Mouse (Mus musculus) MN1 (cell line): Measurements from ENCODE around the gene Nabp1.
"Not testable (repeated sequence)": the region's sequence is repeated elsewhere in the genome, so short reads cannot be mapped to it uniquely, and the experiment has no call there.

Experiments used
- DNase-seq: peaks from one replicate; pipeline ENCODE4 v3.0.0-alpha.2; 2016; ENCODE audit warnings: low spot score

Nabp1 gene

DNA sequence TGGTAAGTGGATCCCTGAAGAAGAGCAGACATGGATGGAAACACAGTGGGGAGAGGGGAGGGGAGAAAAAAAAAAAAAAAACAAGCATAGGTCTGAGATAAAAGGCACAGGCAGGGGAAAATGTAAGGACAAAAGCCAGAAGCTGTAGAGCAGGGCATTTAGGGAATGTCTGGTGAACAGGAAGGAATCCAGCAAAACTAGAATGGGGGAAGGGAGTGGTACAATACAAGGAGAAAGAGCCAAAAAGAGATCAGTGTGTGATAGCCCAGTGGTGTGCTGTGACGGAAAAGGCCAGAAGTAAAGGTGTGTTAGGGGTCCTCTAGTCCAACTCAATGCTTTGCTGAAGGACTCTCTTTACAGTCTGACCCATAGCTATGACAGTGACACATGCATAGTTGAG is 8.1 kb upstream of the Nabp1 start:
- no peak for DNase-seq

GRCm38 (mm10) chr1:51480386-51480785 is 2.2 kb upstream of the Nabp1 start:
- DNase-seq, result no peak

GRCm38 (mm10) chr1:51479691-51480090 is 1.5 kb upstream of the Nabp1 start:
- no peak for DNase-seq

GRCm38 (mm10) chr1:51479027-51479329 is 753 bp upstream of the Nabp1 start:
- DNase-seq, result no peak

- no peak for DNase-seq
These were observed 556 bp downstream of the Nabp1 start for GRCm38 (mm10) chr1:51477656-51478081.

- no peak for DNase-seq
These were observed 1.8 kb downstream of the Nabp1 start for GRCm38 (mm10) chr1:51476405-51476804.

- no peak for DNase-seq
These were observed 10.1 kb downstream of the Nabp1 start for GRCm38 (mm10) chr1:51468077-51468476.

DNA sequence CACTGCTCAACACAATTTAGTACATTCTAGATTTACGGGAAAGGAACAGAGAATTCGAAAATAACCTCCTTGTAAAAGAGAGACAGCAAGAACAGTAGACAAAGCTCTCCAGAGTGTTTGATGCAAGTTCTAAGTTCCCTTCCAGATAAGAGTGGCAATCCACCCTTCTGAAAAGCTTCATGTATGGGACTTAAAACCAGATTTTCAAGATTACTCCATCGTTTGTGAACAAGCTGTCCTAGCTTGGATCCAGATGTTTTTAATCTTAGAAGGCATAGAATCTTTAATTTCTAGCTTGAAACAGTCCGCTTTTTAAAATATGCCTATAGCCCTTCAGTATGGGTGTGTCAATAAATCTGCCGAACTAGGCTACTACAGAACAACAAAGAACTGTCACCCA is 11.0 kb downstream of the Nabp1 start:
- no peak for DNase-seq

- peak; percentile 54 for DNase-seq
These were observed 11.8 kb downstream of the Nabp1 start for GRCm38 (mm10) chr1:51466385-51466784.

DNA sequence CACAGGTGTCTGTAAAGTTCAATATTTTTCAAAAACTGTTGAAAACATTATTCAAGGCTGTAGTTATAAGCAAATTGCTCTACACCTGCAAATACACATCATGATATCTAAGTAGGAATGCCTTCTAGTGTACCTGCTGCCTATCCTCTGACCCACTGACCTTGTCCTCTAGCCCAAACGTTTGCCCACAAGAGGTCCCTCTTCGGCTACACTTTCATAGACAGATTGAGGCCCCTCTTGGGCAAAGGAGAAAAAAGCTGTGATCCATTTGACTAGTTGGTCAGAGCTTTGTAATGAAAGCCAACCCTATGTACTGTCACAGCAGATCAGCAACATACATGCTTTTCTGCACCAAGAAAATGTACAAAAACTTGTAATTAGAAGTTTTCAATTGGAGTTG is 12.9 kb downstream of the Nabp1 start:
- no peak for DNase-seq

DNA sequence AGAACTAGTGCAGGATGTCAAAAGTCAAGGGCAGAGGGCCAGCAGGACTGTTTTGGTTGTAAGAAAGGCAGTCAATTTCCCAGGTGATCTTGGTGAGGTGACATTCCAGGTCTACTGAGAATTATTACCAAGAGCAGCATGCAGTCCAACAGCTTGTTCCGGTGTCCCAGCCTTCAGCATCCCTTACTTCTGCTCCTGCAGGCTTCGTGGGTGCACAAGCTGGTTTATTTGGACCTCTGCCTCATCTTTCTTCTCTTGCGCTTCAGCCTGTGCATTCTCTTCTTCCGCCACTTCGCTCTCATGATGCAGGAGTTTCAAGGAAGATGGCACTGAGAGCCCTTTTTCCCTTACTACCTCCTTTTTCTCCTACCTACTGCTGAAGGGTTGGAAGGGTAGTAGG is 15.2 kb downstream of the Nabp1 start:
- no peak for DNase-seq

DNA sequence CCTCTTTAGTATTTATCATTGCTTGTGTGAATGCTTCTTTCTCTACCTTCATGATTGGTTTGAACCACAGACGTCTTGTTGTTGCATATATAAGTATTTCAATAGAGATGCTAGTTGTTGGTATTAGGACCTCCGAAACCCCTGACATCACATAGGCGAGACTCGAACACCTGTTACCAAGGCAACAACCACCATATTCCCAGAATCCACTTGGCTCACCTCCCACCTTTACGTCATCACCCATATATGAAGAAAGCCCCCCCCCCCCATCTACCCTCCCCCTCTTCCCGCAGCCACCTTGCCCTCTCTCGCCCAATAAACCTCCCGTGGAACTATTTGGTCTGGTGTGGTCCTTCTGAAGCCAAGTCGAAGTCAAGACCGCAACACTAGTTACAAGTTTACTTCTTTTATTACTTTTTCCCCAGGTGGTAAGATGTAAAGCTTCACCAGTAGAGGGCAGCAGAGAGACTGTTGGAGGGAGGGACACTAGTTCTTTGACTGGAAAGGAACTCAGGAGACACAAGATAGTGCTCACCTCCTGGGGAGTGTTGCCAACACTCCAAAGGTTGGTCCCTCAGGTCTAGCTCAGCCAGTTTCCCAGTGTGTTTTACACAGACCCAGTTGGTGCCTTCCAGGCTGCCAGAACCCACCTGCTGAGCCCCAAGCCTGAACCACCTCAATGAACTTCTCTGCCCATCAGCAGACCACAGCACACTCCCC is 19.3 kb downstream of the Nabp1 start:
- peak; percentile 78 for DNase-seq

GRCm38 (mm10) chr1:51458089-51458488 is 20.1 kb downstream of the Nabp1 start:
- DNase-seq, result no peak

GRCm38 (mm10) chr1:51457249-51457648 is 21.0 kb downstream of the Nabp1 start:
- DNase-seq, result no peak

GRCm38 (mm10) chr1:51448789-51449188 is 29.4 kb downstream of the Nabp1 start:
- peak; percentile 30 for DNase-seq

GRCm38 (mm10) chr1:51445854-51446460 is 32.3 kb downstream of the Nabp1 start:
- DNase-seq, result no peak

DNA sequence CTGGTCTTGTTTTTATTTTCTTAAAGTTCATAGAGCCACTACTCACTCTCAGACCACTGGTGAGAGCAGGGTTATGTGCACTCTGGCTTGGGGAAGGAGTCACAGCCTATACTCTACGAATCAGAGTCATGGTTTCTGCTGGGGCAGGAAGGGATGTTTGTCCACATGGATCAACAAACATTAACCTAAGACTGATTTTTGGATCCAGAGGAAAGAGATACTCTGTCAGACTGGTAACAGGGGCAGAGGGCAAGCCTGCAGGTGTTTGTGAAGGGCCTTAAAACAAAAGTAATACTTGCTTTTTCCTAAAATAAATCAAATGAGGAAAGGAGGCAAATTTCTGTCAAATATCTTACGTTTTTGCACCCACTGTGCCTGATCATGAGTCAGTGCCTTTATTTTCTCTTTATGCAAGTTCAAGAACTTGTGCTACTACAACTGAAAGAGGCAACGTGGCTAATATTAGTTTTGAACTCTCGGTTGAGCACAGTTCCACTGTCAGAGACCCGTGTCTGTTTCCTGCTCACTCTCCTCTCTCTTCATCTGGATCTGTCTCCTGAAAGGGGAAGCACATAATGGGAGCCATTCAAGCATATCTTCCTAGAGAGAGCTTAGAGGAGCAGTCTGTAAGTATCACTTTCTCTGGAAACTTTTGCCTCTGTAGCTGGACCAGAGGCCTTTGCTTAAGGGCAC is 32.9 kb downstream of the Nabp1 start:
- DNase-seq, result no peak

DNA sequence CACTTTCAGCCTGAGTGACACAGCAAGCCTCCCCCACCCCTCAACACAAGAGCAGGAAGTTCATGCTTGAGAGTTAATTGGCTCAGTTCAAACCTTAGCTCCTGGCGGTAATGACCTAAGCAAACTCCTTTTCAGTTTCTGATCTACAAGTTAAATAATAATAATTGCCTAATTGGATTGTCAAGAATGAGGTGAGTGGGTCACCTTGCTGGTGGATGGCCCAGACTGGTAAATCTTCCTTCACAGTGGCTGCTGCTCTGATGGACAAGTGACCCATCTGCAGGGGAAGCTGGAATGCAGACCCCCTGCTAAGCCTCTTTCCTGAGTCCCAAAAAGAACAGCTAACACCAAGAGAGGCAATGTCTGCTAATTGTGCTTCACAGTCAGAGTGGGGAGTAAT is 48.5 kb downstream of the Nabp1 start:
- no peak for DNase-seq

GRCm38 (mm10) chr1:51426298-51426697 is 51.9 kb downstream of the Nabp1 start:
- DNase-seq, result no peak

DNA sequence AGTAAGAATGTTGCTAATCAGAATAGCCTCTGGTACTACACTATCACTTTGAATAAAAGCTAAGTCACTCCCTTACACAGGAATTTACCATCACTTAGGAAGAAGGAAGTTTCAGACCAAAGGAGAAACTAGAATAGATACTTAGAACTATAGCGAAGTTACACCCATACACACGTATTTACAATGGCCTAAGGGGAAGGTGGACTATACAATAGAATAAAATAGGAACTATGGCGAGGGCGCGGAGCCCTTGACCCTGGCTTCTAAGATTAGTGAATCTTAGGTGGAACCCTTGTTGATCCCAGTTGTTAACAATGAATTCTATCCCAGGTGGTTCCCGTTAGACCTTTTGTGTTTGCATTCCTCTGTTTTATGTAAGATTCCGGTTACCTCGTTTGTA is 57.2 kb downstream of the Nabp1 start:
- DNase-seq, result not testable (repeated sequence)

DNA sequence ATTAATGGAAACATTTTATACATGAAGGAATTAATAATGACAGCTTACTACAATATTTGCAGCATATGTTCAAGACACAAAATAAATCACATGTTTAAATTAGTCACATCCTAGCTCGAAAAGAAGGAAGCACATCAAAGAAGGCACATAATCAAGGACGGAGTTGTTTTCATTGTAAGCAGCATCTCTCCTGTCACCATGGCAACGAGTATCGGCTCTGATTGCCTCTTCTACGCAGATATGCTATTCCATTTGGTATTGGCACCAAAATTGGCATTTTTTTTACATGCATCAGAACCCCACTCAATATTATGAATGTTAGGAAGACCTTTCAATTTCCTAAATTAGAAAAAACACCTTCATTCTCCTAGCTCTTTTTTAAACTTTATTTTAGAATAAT is 59.5 kb downstream of the Nabp1 start:
- no peak for DNase-seq
